Mouse (Mus musculus) cerebellum, postnatal 10 days (tissue): ENCODE measurements at regions not wholly inside any gene's neighbourhood (a gene's known extent, or its start where the extent isn't known, plus 50 kb on each side); places are given as distances from the start of the nearest gene placed in this dataset.
A peak's percentile ranks its signal among the peaks of the same experiment; 100 is the strongest.

Experiments
- DNase-seq, 2 experiments: peaks; one replicate each; pipeline ENCODE4 v3.0.0; 2021; ENCODE audit warnings: mixed read lengths in 2 of 2

GRCm38 (mm10) chr11:114257061-114257460 lies 190.2 kb upstream of the Sdk2 start:
- no peak for DNase-seq

DNA sequence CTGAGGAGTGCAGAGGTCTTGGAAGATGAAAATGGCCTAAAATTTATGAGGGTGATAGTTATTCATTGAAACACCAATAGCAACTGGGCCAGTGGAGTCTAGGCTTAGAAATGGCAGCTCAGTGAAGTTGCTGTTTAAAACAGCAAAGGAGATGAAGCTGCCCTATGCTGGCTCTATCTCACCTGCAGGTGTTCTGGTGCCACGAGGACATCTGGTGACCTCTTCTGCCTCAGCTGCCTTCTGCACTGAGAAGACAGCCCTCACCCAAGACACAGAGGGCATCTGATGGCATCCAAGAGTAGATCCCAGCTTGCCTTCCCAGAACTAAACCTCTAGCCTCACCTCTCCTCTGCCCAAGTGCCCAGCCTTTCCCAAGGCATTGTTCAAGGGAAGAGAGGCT lies 187.5 kb upstream of the Sdk2 start:
- DNase-seq = no peak

- DNase-seq = peak; percentile 55 to 56
These were observed 184.8 kb upstream of the Sdk2 start for GRCm38 (mm10) chr11:114251614-114252013.

DNA sequence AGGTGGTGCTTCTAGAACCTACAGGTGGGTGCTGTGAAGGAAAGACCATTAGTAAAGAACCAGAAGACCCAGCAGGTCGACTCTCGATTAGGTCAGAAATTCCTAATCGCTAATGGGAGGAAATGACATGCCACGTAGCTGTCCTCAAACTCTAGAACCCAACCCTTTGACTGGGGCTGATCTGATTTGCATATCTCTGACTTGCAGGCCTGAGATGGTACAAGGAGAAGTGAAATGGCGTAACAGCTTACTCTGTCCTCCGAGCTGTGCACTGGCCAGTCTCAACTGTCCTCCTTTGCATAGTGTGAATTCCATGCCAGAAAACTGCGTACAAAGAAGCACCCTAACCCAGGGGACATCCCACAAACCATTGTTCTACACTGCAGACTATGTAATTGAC lies 182.4 kb upstream of the Sdk2 start:
- no peak for DNase-seq

DNA sequence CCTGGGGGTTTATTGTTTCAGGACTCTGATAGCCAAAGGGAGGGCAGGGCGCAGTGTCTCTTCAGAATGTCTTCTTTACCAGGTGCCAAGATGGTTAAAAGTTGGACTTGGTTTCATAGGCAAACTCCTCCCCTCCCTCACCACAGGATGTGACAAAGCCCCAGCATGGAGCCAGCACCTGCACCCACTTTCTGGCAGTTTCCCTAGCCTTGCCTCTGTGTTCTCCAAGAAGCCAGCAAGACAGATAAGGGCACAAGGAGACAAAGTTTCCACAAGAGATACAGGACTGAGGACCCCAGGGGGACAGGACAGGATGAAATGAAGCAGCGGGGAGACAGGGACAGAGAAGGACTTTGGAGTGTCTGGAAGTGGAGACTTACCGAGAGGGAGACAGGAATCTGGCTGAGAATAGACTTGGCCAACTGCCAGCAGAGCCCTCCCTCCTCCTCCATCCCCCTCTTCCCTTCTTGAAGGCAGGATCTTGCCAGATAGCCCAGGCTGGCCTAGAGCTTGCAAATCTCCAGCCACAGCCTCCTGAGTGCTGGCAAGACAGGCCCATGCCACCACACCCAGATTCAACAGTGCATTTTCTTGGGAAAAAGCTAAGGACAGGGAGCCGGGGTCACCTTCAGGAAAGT lies 181.5 kb upstream of the Sdk2 start:
- peak; percentile 29 to 37 for DNase-seq

GRCm38 (mm10) chr11:114239311-114239803 lies 172.5 kb upstream of the Sdk2 start:
- no peak for DNase-seq

- DNase-seq = no peak
These were observed 172.0 kb upstream of the Sdk2 start for GRCm38 (mm10) chr11:114238801-114239200.

- DNase-seq = no peak
These were observed 171.5 kb upstream of the Sdk2 start for GRCm38 (mm10) chr11:114238316-114238715.

DNA sequence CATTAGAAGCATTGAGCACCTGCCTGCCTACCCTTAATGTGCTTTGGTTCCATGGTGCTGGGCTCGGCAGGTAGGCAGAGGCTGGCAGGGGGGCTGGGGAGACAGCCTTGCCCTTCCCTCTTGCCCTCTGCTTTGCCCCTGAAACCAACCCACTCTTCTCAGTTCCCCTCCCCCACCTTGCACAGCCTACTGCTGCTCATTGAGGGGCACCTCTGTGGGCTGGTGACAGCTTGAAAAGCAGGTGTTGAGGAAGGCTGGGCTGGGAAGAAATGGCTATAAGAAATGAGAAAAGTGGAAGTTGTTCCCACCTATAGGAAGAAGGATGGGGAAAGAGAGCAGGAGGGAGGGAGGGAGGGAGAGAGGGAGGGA lies 167.7 kb upstream of the Sdk2 start:
- no peak for DNase-seq

GRCm38 (mm10) chr11:114233636-114234541 lies 167.0 kb upstream of the Sdk2 start:
- no peak for DNase-seq

DNA sequence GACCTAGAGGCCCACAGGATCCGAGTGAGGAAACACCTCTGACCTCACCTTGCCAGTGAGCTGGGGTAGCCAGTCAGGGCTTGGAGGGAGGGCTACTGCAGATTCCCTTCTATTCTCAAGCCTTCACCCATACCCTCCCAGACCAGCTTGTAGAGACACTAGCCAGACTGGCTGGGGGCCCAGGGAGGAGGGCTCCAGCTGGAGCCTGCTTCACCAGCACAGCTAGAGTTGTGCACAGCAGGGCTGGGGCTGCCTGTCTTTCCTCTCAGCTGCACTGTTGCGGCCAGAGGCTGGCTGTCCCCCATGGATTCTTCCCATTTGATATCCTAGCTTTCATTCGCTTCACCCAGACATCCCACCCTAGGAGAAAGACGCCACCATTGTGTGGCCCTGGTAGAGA lies 165.0 kb upstream of the Sdk2 start:
- peak; percentile 63 to 78 for DNase-seq

DNA sequence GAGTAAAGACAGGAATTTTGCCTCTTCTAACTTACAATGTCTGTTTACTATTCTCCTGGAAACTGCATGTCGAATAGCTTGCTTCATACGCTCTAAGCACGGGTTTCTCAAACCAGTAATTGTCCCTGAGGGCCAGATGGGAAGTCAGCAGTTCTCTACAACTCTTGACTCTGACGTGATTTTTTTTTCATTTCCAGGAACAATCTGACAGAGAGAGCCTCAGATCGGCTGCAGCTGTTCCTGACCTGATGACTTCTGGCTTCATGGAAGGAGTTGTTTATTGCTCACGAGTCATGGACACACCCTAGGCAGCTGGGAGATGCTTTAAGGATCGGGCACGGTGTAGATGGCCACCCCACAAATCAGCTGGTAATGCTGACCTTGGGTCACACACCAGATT lies 162.9 kb upstream of the Sdk2 start:
- DNase-seq = no peak

- DNase-seq = no peak
These were observed 162.3 kb upstream of the Sdk2 start for GRCm38 (mm10) chr11:114229196-114229595.

GRCm38 (mm10) chr11:114226553-114226952 lies 159.7 kb upstream of the Sdk2 start:
- no peak for DNase-seq

DNA sequence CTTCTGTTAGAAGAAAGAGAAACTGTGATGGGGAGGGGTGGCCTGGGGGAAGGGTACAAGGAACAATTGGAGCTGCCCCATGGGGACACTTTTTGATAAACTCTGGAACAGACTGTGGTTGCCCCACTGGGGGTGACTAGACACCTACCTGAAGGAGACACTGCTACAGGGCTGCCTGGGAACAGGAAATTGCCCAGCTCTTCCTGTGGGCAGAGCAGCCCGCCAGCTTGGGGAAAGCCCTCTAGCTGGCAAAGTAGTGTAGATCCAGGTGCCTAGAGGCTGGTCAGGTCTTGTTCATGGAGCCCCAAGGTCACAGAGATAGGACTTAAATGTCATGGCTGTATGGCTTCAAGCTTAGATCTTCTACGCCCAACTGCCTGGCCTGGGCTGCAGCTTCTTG lies 157.9 kb upstream of the Sdk2 start:
- DNase-seq = no peak

- no peak for DNase-seq
These were observed 156.2 kb upstream of the Sdk2 start for GRCm38 (mm10) chr11:114223061-114223460.

- DNase-seq = no peak
These were observed 153.6 kb upstream of the Sdk2 start for GRCm38 (mm10) chr11:114220466-114220865.

- DNase-seq = peak; percentile 33 to 48
These were observed 152.1 kb upstream of the Sdk2 start for GRCm38 (mm10) chr11:114218732-114219506.

- DNase-seq = peak; percentile 46 to 47
These were observed 150.5 kb upstream of the Sdk2 start for GRCm38 (mm10) chr11:114217245-114217757.

DNA sequence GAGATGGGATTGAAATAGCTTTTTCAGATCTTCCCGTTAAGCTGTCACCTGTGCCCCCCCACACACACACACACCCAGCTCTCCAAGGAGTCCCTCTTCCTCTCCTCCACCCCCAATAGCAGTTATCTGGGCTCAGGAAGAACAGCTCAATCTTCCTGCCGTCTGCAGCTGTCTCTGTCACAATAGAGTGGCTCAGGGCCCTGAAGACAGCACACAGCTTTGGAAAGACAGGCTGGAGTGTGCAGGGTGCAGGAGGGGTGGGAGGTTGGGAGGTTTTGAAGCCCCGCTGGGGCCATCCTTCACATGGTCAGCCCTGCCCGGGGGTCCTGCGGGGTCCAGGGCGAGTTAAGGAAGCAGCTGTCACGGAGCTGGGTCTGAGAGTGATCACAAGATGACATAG lies 149.6 kb upstream of the Sdk2 start:
- DNase-seq = no peak

GRCm38 (mm10) chr11:114215256-114215655 lies 148.4 kb upstream of the Sdk2 start:
- no peak for DNase-seq

- DNase-seq = peak in 1 of 2 experiments; percentile 35
These were observed 145.3 kb upstream of the Sdk2 start for GRCm38 (mm10) chr11:114212136-114212535.

DNA sequence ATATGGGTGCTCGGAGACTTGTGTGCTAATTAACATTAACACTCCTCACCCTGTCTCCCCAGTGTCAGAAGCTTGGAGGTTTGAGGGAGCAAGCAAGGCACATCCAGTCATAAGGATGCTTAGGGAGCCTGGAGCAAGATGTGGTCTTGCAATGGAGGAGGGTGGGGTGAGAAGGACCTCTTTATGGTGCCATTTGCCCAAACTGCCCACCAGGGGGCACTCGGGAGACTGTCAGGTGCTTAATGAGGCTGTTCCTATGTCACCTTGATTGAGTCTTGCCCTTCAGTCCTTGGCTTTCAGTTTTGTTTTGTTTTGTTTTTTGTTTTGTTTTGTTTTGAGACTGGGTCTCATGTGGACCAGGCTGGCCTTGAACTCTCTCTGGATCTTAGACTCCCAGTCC lies 138.3 kb upstream of the Sdk2 start:
- DNase-seq = peak; percentile 82
